Mouse (Mus musculus) midbrain, embryonic 16.5 days (tissue): ENCODE measurements around the gene Fam43a. TPM values are rescaled to one million over a fixed set of nuclear protein-coding genes. Genes with fewer than 3 reads are reported as not detected.
A peak's percentile ranks its signal among the peaks of the same experiment; 100 is the strongest.

Source experiments
- ATAC-seq: fragments of 200-750 bp; cut with Nextera tagmentation; 2 replicates; pipeline ENCODE4 v1.8.0; 2017; ENCODE audit warnings: moderate TSS enrichment
- H3K27ac ChIP-seq: fragments of 300-500 bp; sonication (generic); 2 replicates; pipeline ENCODE4 v1.5.1; 2014; ENCODE audit warnings: mild to moderate bottlenecking, low read length, mixed read lengths
- H3K27me3 ChIP-seq: fragments of 300-500 bp; sonication (generic); 2 replicates; pipeline ENCODE4 v1.6.1; 2014; ENCODE audit warnings: low read depth, low read length, mixed read lengths; ENCODE audit not compliant: control insufficient read depth, insufficient read depth
- H3K36me3 ChIP-seq: fragments of 300-500 bp; sonication (generic); 2 replicates; pipeline ENCODE4 v1.6.1; 2014; ENCODE audit warnings: mild to moderate bottlenecking, low read length, moderate library complexity, mixed read lengths; ENCODE audit not compliant: control insufficient read depth, insufficient read depth
- H3K4me1 ChIP-seq: fragments of 300-500 bp; sonication (generic); 2 replicates; pipeline ENCODE4 v1.6.1; 2014; ENCODE audit warnings: mild to moderate bottlenecking, low read length, mixed read lengths; ENCODE audit not compliant: control insufficient read depth, insufficient read depth
- H3K4me2 ChIP-seq: fragments of 300-500 bp; sonication (generic); 2 replicates; pipeline ENCODE4 v1.6.1; 2014; ENCODE audit warnings: mild to moderate bottlenecking, low read length, mixed read lengths
- H3K4me3 ChIP-seq: fragments of 300-500 bp; sonication (generic); 2 replicates; pipeline ENCODE4 v1.5.1; 2014; ENCODE audit warnings: low read depth, mild to moderate bottlenecking, low read length, moderate library complexity, mixed read lengths
- H3K9ac ChIP-seq: fragments of 300-500 bp; sonication (generic); 2 replicates; pipeline ENCODE4 v1.6.1; 2014; ENCODE audit warnings: low read depth, low read length, mixed read lengths
- H3K9me3 ChIP-seq: fragments of 300-500 bp; sonication (generic); replicated peaks from 2 replicates; pipeline ENCODE4 v1.6.1; 2014; ENCODE audit warnings: mild to moderate bottlenecking, low read length, mixed read lengths; ENCODE audit not compliant: control insufficient read depth, poor library complexity, severe bottlenecking
- WGBS: fragments of 180-500 bp; shearing (Covaris S2); extraction: QIAGEN DNeasy Blood & Tissue Kit; methylation state at CpG from one replicate; pipeline ENCODE4 v1.1.7; 2014; 5-methylcytosine and 5-hydroxymethylcytosine counted together
- polyA plus RNA-seq: library from polyadenylated mRNA; unstranded; fragments of >200 nt; fragmentation: Nextera tagmentation; extraction: Ambion mirVana; gene quantifications from 2 replicates; pipeline ENCODE4 v1.2.1, GENCODE M21; 2015

Gene Fam43a
- polyA plus RNA-seq, 1 experiment from 2014 or later, result 15.6 TPM

DNA sequence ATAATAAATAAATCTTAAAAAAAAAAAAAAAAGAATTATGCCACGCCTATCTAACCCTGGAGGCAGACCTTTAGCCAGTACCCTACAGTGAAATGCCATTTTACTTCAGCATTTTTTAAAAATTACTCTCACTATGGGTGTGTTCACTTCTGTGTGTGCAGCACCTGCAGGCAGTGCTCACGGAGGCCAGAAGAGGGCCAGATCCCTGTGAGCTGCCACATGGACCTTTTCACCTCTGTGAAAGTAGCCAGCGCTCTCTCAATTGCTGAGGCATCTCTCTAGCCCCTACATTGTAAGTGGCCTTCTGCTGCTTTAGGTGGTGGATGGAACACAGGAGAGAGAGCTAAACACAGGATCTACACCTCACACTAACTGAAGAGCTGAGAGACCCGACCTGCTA is 29.4 kb upstream of the Fam43a start:
- ATAC-seq, result no peak
- Histone ChIP-seq H3K4me2 (no peak overlapping the region), H3K4me3 (no peak overlapping the region), H3K4me1 (no peaks in the 10 kb centered on the region), H3K9me3 (no peaks in the 10 kb centered on the region), H3K27me3 (no peaks in the 10 kb centered on the region), H3K36me3 (peaks cover 59% of the 10 kb centered on the region), H3K27ac (no peak overlapping the region), H3K9ac (no peak overlapping the region)
- 90% methylated on average over 4 of the region's 4 CpGs for WGBS

DNA sequence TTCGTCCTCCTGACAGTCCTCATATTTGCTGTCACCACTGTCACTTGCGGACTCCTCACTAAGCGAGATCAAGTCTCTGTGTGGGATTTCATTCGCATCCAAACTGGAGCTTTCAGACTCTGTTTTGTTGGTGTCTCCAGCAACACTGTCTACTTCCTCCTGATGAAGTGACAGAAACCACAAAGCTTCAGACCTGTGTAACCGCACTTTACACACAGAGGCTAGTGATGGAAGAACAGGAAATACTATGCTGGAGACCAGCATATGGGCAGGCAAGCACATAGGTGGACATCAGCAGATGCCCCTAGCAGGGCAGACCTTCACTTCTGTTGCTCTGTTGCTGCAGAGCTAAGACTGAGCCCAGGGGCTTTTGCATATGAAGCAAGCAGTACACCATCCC is 28.1 kb upstream of the Fam43a start:
- no peak for ATAC-seq
- Histone ChIP-seq H3K4me1 (no peaks in the 10 kb centered on the region), H3K27ac (no peak overlapping the region), H3K27me3 (no peaks in the 10 kb centered on the region), H3K36me3 (peaks cover 54% of the 10 kb centered on the region), H3K9me3 (no peaks in the 10 kb centered on the region), H3K9ac (no peak overlapping the region), H3K4me2 (no peak overlapping the region), H3K4me3 (no peak overlapping the region)
- 94% methylated on average over 5 of the region's 5 CpGs for WGBS

DNA sequence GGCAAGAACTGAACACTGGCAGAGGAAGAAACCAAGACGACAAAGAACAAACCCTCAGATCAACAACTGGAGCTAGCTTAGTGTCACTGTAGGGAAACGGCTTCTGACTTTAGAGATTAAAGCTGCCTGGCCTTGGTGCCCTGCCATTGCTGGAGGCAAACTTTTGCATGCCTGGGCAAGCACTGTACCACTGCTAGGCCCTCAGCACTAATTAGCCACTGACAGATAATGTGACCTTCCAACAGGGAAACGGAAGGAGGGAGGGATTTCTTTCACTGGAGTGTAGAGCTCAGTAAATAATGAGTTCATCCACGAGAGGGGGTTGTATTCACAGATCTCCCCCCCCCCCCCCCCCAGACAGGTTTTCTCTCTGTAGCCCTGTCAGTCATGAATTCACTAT is 27.3 kb upstream of the Fam43a start:
- 60% methylated on average over 4 of the region's 4 CpGs for WGBS
- ATAC-seq, result no peak

DNA sequence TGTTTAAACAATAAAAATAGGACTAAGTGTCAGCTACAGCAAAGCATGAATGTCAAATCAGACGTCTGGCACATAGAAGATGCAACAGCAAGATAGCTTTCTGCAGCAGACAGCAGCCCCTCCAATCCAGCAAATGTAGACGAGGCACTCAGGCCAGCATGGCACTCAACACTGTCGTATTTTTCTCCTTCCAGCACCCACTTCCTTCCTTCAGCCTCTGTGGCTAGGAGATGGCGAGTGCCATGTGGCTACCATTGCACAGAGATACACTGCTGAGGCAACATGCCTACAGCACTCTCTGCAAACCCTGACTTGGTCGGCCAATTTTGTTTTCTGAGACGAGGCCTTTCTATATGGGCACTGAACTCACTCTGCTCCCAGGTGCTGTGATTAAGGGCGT is 23.7 kb upstream of the Fam43a start:
- peaks cover 44% of the 10 kb centered on the region for H3K36me3 ChIP-seq
- no peaks in the 10 kb centered on the region for H3K4me1 ChIP-seq
- no peak overlapping the region for H3K4me2 ChIP-seq
- ATAC-seq, result no peak
- WGBS, result 92% methylated on average over 7 of the region's 7 CpGs
- no peaks in the 10 kb centered on the region for H3K27me3 ChIP-seq
- H3K9ac ChIP-seq, result no peak overlapping the region
- H3K27ac ChIP-seq, result no peak overlapping the region
- H3K4me3 ChIP-seq, result no peak overlapping the region
- no peaks in the 10 kb centered on the region for H3K9me3 ChIP-seq

More for the DNA sequence above, 27.3 kb upstream of the Fam43a start:
- no peak overlapping the region for H3K27ac ChIP-seq
- no peak overlapping the region for H3K4me2 ChIP-seq
- H3K36me3 ChIP-seq, result peaks cover 56% of the 10 kb centered on the region
- H3K27me3 ChIP-seq, result no peaks in the 10 kb centered on the region
- H3K9me3 ChIP-seq, result no peaks in the 10 kb centered on the region
- H3K4me1 ChIP-seq, result no peaks in the 10 kb centered on the region
- H3K9ac ChIP-seq, result no peak overlapping the region
- H3K4me3 ChIP-seq, result no peak overlapping the region

DNA sequence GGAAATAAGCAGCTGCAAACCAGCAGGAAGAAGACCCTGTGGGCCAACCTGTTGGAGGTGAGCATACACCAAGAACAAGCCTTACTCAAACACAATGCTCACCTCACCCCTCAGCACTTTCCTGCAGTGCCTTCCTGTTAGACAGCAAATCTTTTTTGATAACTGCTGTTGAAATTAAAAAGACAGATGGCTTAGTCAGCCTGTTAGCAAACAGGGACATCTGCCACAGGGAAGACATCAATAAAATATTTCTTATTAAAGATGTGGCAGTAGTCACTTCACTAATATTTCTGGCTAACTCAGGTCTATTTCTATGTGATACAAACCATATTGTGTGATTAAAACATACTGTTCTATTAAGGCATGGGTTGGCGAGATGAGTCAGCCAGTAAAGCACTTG is 23.1 kb upstream of the Fam43a start:
- Histone ChIP-seq H3K9ac (no peak overlapping the region), H3K27ac (no peak overlapping the region), H3K9me3 (no peaks in the 10 kb centered on the region), H3K27me3 (no peaks in the 10 kb centered on the region), H3K4me2 (no peak overlapping the region), H3K4me1 (no peaks in the 10 kb centered on the region), H3K4me3 (no peak overlapping the region), H3K36me3 (peaks cover 40% of the 10 kb centered on the region)
- ATAC-seq, result no peak
- 93% methylated on average over 1 of the region's 1 CpGs for WGBS

DNA sequence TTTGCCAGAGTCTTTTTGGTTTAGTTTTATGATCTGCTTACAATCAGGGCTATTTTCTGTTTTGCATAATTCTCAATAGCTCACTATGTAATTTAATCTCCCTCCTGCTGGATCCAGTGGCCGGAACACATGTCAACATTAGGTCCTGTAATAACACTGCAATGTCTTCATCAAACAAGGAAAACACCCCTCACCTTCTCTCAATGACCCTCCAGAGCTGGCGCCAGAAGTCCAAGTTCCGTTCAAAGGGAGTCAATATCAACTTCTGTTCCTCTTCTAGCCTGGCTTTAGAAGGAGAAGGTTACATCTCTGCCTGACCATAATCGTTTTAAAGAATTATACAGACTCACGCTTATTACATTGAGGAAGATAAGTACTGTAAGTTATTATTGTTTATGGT is 18.8 kb upstream of the Fam43a start:
- Histone ChIP-seq H3K36me3 (peaks cover 39% of the 10 kb centered on the region), H3K9me3 (no peaks in the 10 kb centered on the region), H3K4me1 (no peaks in the 10 kb centered on the region), H3K4me3 (no peak overlapping the region), H3K4me2 (no peak overlapping the region), H3K27me3 (no peaks in the 10 kb centered on the region), H3K9ac (no peak overlapping the region), H3K27ac (no peak overlapping the region)
- 91% methylated on average over 5 of the region's 5 CpGs for WGBS
- ATAC-seq, result no peak

DNA sequence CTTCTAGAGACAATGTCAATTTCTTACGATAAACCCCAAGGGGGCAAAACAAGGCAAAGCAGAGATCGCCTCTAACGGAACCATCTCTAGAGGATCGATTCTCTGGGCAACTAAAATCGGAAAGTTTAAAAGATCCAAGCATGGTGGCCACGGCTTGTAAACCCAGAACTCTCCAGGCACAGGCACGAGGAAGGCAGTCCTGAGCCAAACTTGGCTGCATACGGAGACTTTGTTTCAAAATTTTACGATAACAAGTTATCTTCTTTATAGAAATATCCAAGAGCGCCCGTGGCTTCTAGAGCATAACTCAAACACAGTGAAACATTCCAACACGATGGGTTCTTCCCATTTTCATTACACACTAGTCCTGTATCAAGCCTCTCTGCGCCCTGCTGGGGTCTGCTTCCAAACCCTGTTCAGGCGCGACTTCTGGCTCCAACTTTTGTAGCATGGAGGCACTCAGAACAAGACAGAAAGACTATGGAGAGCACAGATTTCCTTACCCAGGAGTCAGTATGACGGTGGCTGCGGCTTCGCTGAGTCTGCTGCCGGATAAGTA is 12.5 kb upstream of the Fam43a start:
- Histone ChIP-seq H3K9ac (peak overlapping the region; percentile 64), H3K27ac (peak overlapping the region; percentile 75)
- WGBS, result 4% methylated on average over 19 of the region's 19 CpGs

DNA sequence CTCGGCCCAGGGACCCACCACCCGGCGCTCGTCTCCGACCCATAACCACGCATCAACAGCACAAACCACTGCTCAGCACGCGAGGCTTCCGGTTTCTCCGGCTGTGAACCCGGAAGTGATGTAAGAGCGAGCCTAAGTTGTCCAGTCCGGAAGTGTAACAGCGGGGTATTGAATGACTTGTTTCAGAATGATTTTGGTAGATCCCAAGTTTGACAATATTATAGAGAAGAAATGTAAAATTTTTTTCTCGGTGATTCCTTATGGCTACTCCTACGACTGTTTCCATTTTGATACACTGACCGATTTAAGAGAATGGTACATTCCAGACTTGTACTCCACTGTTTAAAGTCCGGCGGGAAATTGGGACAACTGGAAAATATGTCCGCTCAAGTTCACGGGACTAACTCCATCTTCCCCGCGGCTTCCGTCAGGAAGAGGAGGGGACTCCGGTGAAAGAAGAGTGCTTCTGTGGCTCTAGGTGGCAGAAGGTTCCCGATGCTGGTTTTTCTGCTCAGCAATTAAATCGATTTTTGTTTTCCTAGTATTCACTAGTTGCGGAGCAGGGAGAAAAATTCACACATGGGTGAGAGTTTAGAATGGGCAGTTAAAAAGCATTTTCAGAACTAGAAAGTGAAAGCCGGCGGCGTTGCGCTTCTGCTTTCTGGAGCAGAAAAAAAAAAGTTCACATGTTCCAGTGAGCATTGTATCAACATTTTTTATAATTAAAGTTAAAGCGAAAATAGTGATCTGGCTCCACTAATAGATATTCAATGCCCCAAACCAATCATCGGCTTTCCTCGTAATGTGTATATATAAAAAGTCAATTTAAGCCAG is 11.8 kb upstream of the Fam43a start, which contains the start of gene Lsg1:
TSS of gene Lsg1 (minus strand) at position 99 of the 834 bp plus-strand sequence.
- peak; percentile 97 for ATAC-seq
- Histone ChIP-seq H3K9ac (peak within 1 kb of the TSS; percentile 64), H3K27ac (peak within 1 kb of the TSS; percentile 75), H3K4me1 (peaks cover 11% of the 10 kb centered on the region), H3K4me2 (peak within 1 kb of the TSS; percentile 100), H3K4me3 (peak within 1 kb of the TSS; percentile 90), H3K27me3 (no peaks in the 10 kb centered on the region; the same call in 1 of the 2 replicates), H3K36me3 (peaks cover 5% of the 10 kb centered on the region), H3K9me3 (no peaks in the 10 kb centered on the region)
- WGBS, result 4% methylated on average over 35 of the region's 35 CpGs

More for the DNA sequence above, 12.5 kb upstream of the Fam43a start:
- Histone ChIP-seq H3K4me1 (peaks cover 11% of the 10 kb centered on the region), H3K4me2 (peak overlapping the region; percentile 100), H3K27me3 (no peaks in the 10 kb centered on the region; the same call in 1 of the 2 replicates), H3K4me3 (peak overlapping the region; percentile 90), H3K36me3 (peaks cover 12% of the 10 kb centered on the region), H3K9me3 (no peaks in the 10 kb centered on the region)
- ATAC-seq, result no peak
